Mouse (Mus musculus): ENCODE results near the gene Agtr1b. TPM values are rescaled to one million over a fixed set of nuclear protein-coding genes. Genes with fewer than 3 reads are reported as not detected.

The Agtr1b gene
- 0.52 and 0.75 TPM in 2 replicates for polyA plus RNA-seq (2015; fragmentation: Nextera tagmentation; extraction: Ambion mirVana)

DNA sequence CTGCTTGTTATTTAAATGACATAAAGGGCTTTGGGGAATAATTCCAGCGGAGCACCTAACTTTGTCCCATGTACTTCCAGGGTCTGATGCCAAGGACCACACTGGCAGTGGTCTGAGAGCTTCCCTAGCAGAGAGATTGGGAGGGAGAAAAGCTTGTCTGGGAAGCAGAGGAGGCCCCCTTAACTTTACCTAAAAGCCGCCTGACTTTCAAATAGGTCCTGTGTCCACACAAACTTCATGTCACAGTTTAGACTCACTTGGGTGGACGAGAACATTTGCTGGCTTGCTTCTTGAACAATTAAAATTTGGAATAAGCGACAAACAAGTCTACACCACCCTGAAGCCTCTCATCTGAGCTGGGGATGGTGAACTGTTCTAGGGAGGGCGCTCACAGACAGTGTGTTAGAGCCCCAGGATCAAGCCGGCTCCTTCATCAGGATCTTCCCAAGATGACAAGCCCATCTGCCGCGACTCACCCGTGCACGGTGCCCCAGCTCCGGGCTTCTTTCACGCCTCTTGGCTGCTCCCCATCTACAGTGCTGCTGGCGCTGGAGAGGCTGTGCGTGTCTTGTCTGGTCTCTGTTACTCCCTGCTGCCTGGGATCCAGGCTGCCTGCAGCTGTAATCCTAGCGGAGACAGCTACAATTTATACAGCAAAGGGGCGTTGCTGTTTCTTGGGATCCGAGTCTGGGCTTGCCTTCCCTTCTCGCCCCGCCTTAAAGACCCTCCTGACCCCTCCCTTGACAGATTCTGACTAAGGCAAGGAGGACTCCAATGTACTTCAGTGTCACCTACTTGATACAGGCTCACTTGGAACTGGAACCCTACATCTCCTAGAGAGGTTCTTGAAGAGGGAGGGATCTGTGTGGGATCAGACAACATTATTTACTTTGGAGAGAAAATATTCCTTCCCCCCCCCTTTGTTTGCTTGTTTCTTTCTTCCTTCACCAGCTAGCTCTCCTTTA lies at the start of gene Agtr1b:
TSS of gene Agtr1b (minus strand) at position 620 of the 965 bp plus-strand sequence.
- no peak for ATAC-seq
- Histone ChIP-seq H3K4me3 (ENCODE audit: low read depth, low read length) (peak within 1 kb of the TSS; percentile 20; the same call in 1 of the 2 replicates), H3K36me3 (ENCODE audit: control insufficient read depth, insufficient read depth) (no peaks in the 10 kb centered on the region), H3K4me2 (replicated peaks; ENCODE audit: low read depth) (peak within 1 kb of the TSS; percentile 44), H3K9me3 (ENCODE audit: control insufficient read depth) (no peaks in the 10 kb centered on the region), H3K9ac (ENCODE audit: low read depth, low read length) (no peak within 1 kb of the TSS), H3K27me3 (replicated peaks; ENCODE audit: control insufficient read depth, insufficient read depth, low read length) (no peaks in the 10 kb centered on the region), H3K27ac (ENCODE audit: low read depth, low read length) (no peak within 1 kb of the TSS), H3K4me1 (replicated peaks; ENCODE audit: control insufficient read depth, insufficient read depth, low read length) (no peaks in the 10 kb centered on the region)
- no peak for TF ChIP-seq CTCF (IDR thresholded peaks at IDR 0.05; ENCODE audit: low read depth)
- 10% methylated on average over 19 of the region's 19 CpGs for WGBS

DNA sequence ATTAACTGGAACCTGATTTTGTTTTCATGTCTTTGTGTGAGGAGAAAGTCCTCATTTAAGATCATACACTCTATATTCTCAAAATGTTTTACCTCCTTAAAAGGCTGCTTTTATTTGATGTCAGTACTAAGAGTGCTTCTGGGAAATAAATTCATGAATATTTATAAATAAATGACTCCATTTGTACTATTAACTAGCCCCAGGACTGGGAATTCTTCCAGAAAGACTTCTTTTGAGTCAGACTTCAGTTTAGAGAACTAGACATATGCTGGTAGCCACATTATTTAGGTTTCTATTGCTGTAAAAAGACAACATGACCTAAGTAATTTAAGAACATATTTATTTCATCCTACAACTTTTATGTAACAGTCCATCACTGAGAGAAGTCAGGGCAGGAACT lies 13.4 kb downstream of the Agtr1b start:
- no peak for ATAC-seq
- TF ChIP-seq CTCF (IDR thresholded peaks at IDR 0.05; ENCODE audit: low read depth) = no peak
- no peak overlapping the region for H3K27ac ChIP-seq (ENCODE audit: low read depth, low read length)

DNA sequence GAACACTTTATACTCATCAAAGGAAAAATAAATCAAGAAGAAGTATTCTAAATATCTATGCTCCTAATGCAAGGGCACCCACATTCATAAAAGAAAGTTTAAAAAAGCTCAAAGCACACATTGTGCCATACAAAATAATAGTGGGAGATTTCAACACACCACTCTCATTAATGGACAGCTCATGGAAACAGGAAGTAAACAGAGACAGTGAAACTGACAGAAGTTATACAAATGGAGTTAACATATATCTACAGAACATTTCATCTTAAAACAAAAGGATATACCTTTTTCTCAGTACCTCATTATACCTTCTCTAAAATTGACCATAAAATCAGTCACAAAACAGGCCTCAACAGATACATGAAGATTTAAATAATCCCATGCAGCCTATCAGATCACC lies 18.8 kb downstream of the Agtr1b start:
- Histone ChIP-seq H3K4me3 (ENCODE audit: low read depth, low read length) (no peak overlapping the region), H3K27me3 (replicated peaks; ENCODE audit: control insufficient read depth, insufficient read depth, low read length) (no peaks in the 10 kb centered on the region), H3K36me3 (ENCODE audit: control insufficient read depth, insufficient read depth) (no peaks in the 10 kb centered on the region), H3K4me2 (replicated peaks; ENCODE audit: low read depth) (no peak overlapping the region), H3K27ac (ENCODE audit: low read depth, low read length) (no peak overlapping the region), H3K4me1 (replicated peaks; ENCODE audit: control insufficient read depth, insufficient read depth, low read length) (no peaks in the 10 kb centered on the region), H3K9ac (ENCODE audit: low read depth, low read length) (no peak overlapping the region), H3K9me3 (ENCODE audit: control insufficient read depth) (no peaks in the 10 kb centered on the region)
- TF ChIP-seq CTCF (IDR thresholded peaks at IDR 0.05; ENCODE audit: low read depth) = no peak
- no peak for ATAC-seq

More for the DNA sequence above, 13.4 kb downstream of the Agtr1b start:
- Histone ChIP-seq H3K9ac (ENCODE audit: low read depth, low read length) (no peak overlapping the region), H3K9me3 (ENCODE audit: control insufficient read depth) (no peaks in the 10 kb centered on the region), H3K27me3 (replicated peaks; ENCODE audit: control insufficient read depth, insufficient read depth, low read length) (no peaks in the 10 kb centered on the region), H3K4me3 (ENCODE audit: low read depth, low read length) (no peak overlapping the region), H3K4me1 (replicated peaks; ENCODE audit: control insufficient read depth, insufficient read depth, low read length) (no peaks in the 10 kb centered on the region), H3K4me2 (replicated peaks; ENCODE audit: low read depth) (no peak overlapping the region), H3K36me3 (ENCODE audit: control insufficient read depth, insufficient read depth) (no peaks in the 10 kb centered on the region)

DNA sequence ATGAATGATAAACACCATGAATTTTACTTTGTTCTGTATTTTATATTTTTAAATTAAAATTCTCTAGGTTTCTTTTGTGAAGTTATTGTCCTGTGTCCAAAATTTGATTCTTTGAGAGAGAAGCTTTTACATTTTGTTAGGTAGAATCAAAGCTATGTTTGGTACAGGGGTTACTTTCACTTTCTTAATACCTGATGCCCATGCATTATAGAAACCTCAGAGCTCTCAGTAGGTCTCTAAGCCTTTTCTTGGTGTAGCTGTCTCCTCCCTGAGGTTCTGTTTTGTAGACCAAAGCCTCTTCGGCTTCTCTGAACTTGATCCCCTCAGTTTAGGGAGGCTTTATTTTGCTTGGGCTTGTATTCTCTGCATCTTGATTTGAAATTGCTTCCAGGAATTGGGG lies 26.6 kb downstream of the Agtr1b start:
- Histone ChIP-seq H3K4me3 (ENCODE audit: low read depth, low read length) (no peak overlapping the region), H3K4me2 (replicated peaks; ENCODE audit: low read depth) (no peak overlapping the region), H3K27ac (ENCODE audit: low read depth, low read length) (no peak overlapping the region), H3K9me3 (ENCODE audit: control insufficient read depth) (no peaks in the 10 kb centered on the region), H3K27me3 (replicated peaks; ENCODE audit: control insufficient read depth, insufficient read depth, low read length) (no peaks in the 10 kb centered on the region), H3K36me3 (ENCODE audit: control insufficient read depth, insufficient read depth) (no peaks in the 10 kb centered on the region), H3K9ac (ENCODE audit: low read depth, low read length) (no peak overlapping the region), H3K4me1 (replicated peaks; ENCODE audit: control insufficient read depth, insufficient read depth, low read length) (no peaks in the 10 kb centered on the region)
- WGBS = 93% methylated on average over 1 of the region's 1 CpGs
- no peak for ATAC-seq
- TF ChIP-seq CTCF (IDR thresholded peaks at IDR 0.05; ENCODE audit: low read depth) = no peak

DNA sequence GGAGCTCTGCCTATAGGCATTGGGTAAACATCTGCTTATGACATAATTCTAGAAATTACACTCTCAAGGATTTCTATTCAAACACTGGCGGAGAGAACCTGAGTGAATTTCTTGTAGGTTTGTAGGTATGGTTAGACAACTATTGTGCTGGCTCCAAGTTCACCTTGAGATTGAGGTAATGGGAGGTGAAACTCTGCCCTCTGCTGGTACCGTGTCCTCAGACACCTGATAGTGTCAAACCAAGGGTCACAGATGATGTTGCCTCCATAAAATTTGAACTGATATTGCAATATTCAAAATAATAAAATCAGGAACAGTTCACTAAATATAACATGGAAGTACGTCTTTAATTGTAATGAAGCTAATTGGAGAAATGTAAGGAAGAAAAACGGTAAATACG lies 32.3 kb downstream of the Agtr1b start:
- H3K9me3 ChIP-seq (ENCODE audit: control insufficient read depth) = no peaks in the 10 kb centered on the region
- WGBS = 66% methylated on average over 5 of the region's 5 CpGs

DNA sequence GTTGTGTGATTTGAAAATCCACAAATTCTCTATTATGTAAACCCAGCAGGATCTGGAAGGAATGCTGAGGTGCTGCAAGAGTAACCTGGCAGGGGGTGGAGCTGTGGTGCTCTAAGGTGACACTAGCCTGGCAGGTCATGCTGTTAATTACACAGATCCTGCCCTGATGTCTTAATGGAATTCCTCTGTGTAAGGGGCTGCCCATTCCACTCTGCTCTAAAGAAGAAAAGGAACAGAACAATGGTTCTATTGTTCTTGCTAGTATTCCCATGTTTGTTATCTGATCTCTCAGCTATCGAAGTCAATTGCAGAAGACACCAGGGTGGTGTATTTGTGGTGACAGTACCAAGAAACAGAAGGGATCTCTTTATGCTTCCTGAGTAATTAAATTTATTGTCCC lies 49.7 kb downstream of the Agtr1b start:
- Histone ChIP-seq H3K9me3 (ENCODE audit: control insufficient read depth) (no peaks in the 10 kb centered on the region), H3K27me3 (replicated peaks; ENCODE audit: control insufficient read depth, insufficient read depth, low read length) (no peaks in the 10 kb centered on the region), H3K4me2 (replicated peaks; ENCODE audit: low read depth) (no peak overlapping the region), H3K36me3 (ENCODE audit: control insufficient read depth, insufficient read depth) (no peaks in the 10 kb centered on the region), H3K27ac (ENCODE audit: low read depth, low read length) (no peak overlapping the region), H3K9ac (ENCODE audit: low read depth, low read length) (no peak overlapping the region), H3K4me3 (ENCODE audit: low read depth, low read length) (no peak overlapping the region), H3K4me1 (replicated peaks; ENCODE audit: control insufficient read depth, insufficient read depth, low read length) (no peaks in the 10 kb centered on the region)
- ATAC-seq = no peak
- TF ChIP-seq CTCF (IDR thresholded peaks at IDR 0.05; ENCODE audit: low read depth) = no peak
- 31% methylated on average over 1 of the region's 1 CpGs for WGBS

More for the DNA sequence above, 32.3 kb downstream of the Agtr1b start:
- no peaks in the 10 kb centered on the region for H3K4me1 ChIP-seq (replicated peaks; ENCODE audit: control insufficient read depth, insufficient read depth, low read length)
- H3K27ac ChIP-seq (ENCODE audit: low read depth, low read length) = no peak overlapping the region
- H3K4me2 ChIP-seq (replicated peaks; ENCODE audit: low read depth) = no peak overlapping the region
- ATAC-seq = no peak
- no peaks in the 10 kb centered on the region for H3K36me3 ChIP-seq (ENCODE audit: control insufficient read depth, insufficient read depth)
- TF ChIP-seq CTCF (IDR thresholded peaks at IDR 0.05; ENCODE audit: low read depth) = peak; percentile 40
- H3K4me3 ChIP-seq (ENCODE audit: low read depth, low read length) = no peak overlapping the region
- no peaks in the 10 kb centered on the region for H3K27me3 ChIP-seq (replicated peaks; ENCODE audit: control insufficient read depth, insufficient read depth, low read length)
- H3K9ac ChIP-seq (ENCODE audit: low read depth, low read length) = no peak overlapping the region

Data from intestine, postnatal 0 days (tissue).